Mouse (Mus musculus): ENCODE measurements around the gene Gm13283. TPM values are rescaled to one million over a fixed set of nuclear protein-coding genes. Genes with fewer than 3 reads are reported as not detected.
"Not testable (repeated sequence)": the region's sequence is repeated elsewhere in the genome, so short reads cannot be mapped to it uniquely, and the experiment has no call there.

Gm13283 gene
- not detected for total RNA-seq (2021)

- DNase-seq (ENCODE audit: low spot score); intact Hi-C loops (cut with DNase I): not testable (repeated sequence)
Observed at GRCm38 (mm10) chr4:88759610-88760268, at the start of gene Gm13283. Gene Gm13283, plus strand, starts transcription at chr4:88760119.

DNA sequence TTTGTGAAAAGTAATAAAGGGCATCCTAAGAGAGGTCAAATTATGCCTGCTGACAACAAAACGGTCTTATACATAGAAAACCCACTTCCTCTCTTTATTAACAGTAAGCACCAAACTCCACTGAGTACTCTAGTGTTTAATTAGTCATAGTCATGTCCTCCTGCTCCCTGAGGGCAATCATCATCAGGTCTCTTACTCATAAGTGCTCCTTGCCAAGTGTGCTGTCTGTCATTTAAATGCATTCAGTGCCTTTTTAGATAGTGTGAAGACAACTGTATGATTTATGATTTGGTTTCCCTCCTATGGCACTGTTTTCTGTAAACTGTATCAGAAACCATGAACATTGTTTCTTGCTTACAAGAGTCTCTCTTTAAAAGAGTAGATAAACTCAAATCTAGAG, 45.6 kb upstream of the Gm13283 start:
- DNase-seq (ENCODE audit: low spot score), result no peak
- intact Hi-C loops (cut with DNase I), result no loop called here

DNA sequence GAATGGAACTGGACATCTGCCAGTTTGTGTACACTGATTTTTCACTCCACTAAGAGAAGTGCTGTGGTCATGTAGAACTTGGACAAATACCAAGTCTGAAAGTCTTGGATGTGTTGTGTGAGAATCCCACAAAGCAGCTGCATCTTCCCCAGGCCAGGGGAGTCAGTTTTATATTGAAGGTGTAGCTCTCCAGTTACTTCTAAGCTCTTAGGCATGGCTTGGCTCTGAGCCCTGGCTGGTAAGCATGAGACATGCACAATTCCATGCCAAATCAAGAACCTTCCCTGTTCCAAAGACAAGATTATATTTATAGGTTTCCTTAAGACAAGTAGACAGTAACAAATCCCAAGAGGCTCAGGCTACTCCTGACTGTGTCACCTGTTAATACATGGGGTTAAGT, 44.9 kb upstream of the Gm13283 start:
- no peak for DNase-seq (ENCODE audit: low spot score)
- intact Hi-C loops (cut with DNase I), result no loop called here

- intact Hi-C loops (cut with DNase I), result no loop called here
- DNase-seq (ENCODE audit: low spot score), result no peak
Observed at GRCm38 (mm10) chr4:88718715-88719114, 41.2 kb upstream of the Gm13283 start.

DNA sequence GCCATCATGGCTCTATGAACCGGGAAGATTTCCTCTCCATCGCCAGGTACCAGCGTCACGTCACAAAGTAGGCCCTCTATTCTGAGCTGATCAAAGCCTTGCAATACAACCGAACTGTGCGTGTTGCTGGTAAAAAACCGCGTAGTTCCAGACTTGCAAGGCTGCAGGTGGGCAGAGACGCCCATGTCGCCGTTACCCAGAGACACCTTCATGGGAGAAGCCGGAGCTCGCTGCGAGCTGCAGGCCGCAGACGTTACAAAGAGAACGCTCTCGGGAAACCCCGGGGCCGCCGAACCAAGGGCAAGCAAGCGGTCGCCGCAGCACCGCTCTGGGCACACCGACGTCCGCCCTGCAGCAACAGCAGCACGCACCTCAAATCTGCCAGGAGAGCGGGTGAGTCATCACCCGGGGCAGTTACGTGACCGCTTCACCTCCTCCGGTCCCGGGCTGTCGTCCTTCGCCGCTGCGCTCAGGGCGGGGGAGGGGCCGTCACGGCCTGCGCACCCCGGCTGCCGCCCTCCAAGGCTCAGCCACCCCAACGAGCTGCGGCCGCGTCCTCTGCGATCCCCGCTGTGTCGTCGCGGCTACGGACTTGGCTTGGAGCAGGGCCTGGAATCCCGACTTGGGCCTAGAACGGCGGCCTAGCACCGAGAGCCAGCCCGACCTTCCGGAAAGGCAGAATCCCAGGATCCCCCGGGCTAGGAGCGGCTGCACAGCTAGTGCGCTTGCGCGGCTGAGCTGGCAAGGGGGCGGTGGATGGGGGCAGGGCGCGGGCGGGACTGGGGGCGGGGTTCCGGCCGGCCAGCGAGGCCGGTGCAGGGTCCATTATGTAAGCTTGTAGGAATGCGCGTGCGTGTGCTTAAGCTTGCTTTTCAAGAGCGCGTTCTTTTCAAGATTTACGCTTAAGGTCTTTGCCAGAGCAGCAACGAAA, 37.9 kb upstream of the Gm13283 start, which contains the start of the genes Gm26566 and Klhl9:
Gm26566 (plus strand) TSS at position 15 of the 931 bp plus-strand sequence.
Klhl9 (minus strand) TSS at position 675 of the 931 bp plus-strand sequence.
- DNase-seq (ENCODE audit: low spot score), result peak; percentile 84
- intact Hi-C loops (cut with DNase I), result no loop called here

GRCm38 (mm10) chr4:88723497-88724090, 36.3 kb upstream of the Gm13283 start:
- intact Hi-C loops (cut with DNase I), result no loop called here
- no peak for DNase-seq (ENCODE audit: low spot score)

GRCm38 (mm10) chr4:88726727-88727126, 33.2 kb upstream of the Gm13283 start:
- no peak for DNase-seq (ENCODE audit: low spot score)
- intact Hi-C loops (cut with DNase I), result no loop called here

GRCm38 (mm10) chr4:88727324-88727723, 32.6 kb upstream of the Gm13283 start:
- DNase-seq (ENCODE audit: low spot score), result no peak
- intact Hi-C loops (cut with DNase I), result no loop called here

DNA sequence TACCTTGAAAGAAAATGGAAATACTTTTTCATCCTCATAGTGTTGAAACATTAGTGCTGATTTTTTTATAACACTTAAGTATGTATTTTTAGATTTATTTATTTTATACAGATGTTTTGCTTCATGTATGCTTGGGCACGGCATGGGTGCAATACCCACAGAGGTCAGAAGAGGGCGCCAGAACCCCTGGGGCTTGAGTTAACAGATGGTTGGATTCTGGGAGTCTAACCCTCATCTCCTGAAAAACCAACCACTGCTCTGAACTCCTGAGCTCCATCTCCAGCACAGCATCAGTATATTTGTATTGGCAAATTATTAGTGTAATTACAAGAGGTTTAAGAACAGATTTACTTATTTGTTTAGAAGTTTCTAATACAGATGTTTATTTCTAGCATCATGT, 21.4 kb upstream of the Gm13283 start:
- intact Hi-C loops (cut with DNase I), result loop anchor here (2.0 to 10.0 kb wide), 2 partner anchors 18 to 644 kb away; partner anchors contain the start of gene Focad
- no peak for DNase-seq (ENCODE audit: low spot score)

DNA sequence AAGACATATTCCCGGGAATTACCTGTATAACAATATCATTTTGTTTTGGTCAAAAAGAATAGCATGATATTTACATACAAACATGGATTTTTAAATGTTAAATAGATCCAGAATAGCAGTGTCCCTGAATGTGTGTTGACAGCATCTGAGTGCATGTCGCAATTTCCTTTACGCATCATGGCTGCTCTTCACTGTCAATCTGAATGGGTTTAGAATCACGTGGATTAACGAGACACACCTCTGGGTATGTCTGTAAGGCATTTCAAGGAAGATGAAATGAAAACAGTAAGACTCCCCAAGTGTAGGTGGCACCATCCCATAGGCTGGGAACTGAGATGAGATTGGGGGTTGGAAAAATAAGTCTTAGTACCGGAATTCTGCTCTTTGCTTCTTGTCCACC, 20.9 kb upstream of the Gm13283 start:
- DNase-seq (ENCODE audit: low spot score), result no peak
- intact Hi-C loops (cut with DNase I), result loop anchor here (2.0 to 10.0 kb wide), 2 partner anchors 18 to 644 kb away; partner anchors contain the start of gene Focad

- intact Hi-C loops (cut with DNase I), result no loop called here
- no peak for DNase-seq (ENCODE audit: low spot score)
Observed at GRCm38 (mm10) chr4:88741426-88741825, 18.5 kb upstream of the Gm13283 start.

DNA sequence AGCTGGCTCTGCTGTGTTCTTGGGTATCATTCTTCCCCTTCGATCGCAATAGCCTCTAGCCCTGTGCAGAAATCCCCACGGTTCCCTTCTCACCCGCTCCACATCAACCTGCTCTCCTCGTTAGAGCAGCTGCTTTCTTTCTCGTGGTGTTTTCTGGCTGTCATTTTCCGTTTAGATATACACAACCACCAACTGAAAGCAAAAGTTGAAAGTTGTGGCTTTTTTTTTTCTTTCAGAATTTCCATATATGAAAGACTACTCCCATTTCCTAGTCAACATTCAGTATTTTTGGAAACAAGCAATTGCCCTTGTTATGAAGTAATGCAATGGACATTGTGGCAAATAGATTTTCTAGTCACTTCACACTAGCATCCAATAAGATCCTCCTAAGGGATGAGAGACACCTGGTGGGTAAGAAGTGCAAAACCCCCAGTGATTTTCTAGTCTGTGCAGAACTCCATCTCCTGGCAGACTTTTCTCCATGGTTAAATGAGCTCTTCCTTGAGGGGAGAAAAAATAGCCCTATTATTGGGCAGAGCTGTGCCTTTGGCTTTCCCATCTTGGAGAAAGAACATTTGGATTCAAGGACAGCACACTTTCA, 17.0 kb upstream of the Gm13283 start:
- DNase-seq (ENCODE audit: low spot score), result no peak
- intact Hi-C loops (cut with DNase I), result no loop called here

DNA sequence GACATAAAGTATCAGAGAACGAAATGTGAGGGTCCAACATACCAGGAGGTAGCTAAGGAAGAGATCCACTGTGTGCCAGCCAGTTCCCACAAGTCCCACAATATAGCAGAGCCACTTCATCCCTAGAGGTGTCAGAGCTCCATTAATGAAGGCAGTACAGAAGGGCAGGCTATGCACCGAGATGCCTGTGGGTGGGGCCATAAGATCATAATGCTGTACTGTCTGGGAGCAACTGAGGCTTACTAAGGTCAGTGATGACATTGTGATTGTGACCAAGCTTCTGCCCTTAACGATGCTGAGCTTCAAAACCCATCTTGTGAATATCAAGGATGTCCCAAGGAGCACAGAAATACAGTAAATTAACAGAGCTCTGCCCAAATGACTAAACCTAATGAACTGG, 15.7 kb upstream of the Gm13283 start:
- DNase-seq (ENCODE audit: low spot score), result no peak
- intact Hi-C loops (cut with DNase I), result no loop called here

GRCm38 (mm10) chr4:88749926-88750325, 10.0 kb upstream of the Gm13283 start:
- no peak for DNase-seq (ENCODE audit: low spot score)
- intact Hi-C loops (cut with DNase I), result no loop called here

GRCm38 (mm10) chr4:88754818-88755340, 5.0 kb upstream of the Gm13283 start, which contains the start of gene Gm13271:
Gene Gm13271, plus strand, starts transcription at chr4:88754868.
- DNase-seq (ENCODE audit: low spot score), result peak; percentile 69

GRCm38 (mm10) chr4:88756581-88757513, 3.1 kb upstream of the Gm13283 start:
- intact Hi-C loops (cut with DNase I), result loop anchor here (2.0 kb wide), 1 partner anchor 18 kb away; no protein-coding TSS in a partner anchor
- not testable (repeated sequence) for DNase-seq (ENCODE audit: low spot score)

More at GRCm38 (mm10) chr4:88754818-88755340, 5.0 kb upstream of the Gm13283 start, which contains the start of gene Gm13271:
- intact Hi-C loops (cut with DNase I), result not testable (repeated sequence)

- DNase-seq (ENCODE audit: low spot score), result peak; percentile 85
- intact Hi-C loops (cut with DNase I), result loop anchor here (2.0 kb wide), 1 partner anchor 19 kb away; no protein-coding TSS in a partner anchor
Observed at GRCm38 (mm10) chr4:88757628-88758031, 2.3 kb upstream of the Gm13283 start.

GRCm38 (mm10) chr4:88758751-88759150, 1.2 kb upstream of the Gm13283 start:
- intact Hi-C loops (cut with DNase I); DNase-seq (ENCODE audit: low spot score): not testable (repeated sequence)

All from heart, postnatal 25 days (tissue).